Mouse (Mus musculus): ENCODE results near the gene Acin1.

- TF ChIP-seq CTCF (IDR thresholded peaks at IDR 0.05; ENCODE audit: borderline replicate concordance, extremely low read depth, insufficient read depth, insufficient read length) (no peak), POLR2A (IDR thresholded peaks at IDR 0.05; ENCODE audit: borderline replicate concordance, extremely low read depth, insufficient read depth, insufficient read length, poor library complexity, severe bottlenecking) (no peak)
Observed at GRCm38 (mm10) chr14:54720041-54720440, 33.3 kb upstream of the Acin1 start.

Data from brain, embryonic 14.5 days (tissue).